Mouse (Mus musculus): Measurements from ENCODE around the gene Ndrg3. TPM values are rescaled to one million over a fixed set of nuclear protein-coding genes. Genes with fewer than 3 reads are reported as not detected.

Ndrg3 gene
- polyA plus RNA-seq, 1 experiment: 41.7 TPM

GRCm38 (mm10) chr2:156884396-156885211, 107.3 kb downstream of the Ndrg3 start:
- WGBS: 63% methylated on average over 10 of the region's 10 CpGs
- H3K4me3 ChIP-seq (replicated peaks; ENCODE audit: extremely low read depth, low read depth, low read length): no peak overlapping the region
- no peak for DNase-seq
- peaks cover 4% of the 10 kb centered on the region for H3K4me1 ChIP-seq (ENCODE audit: control insufficient read depth, insufficient read depth, low read length)
- no peak for TF ChIP-seq POLR2A (IDR thresholded peaks at IDR 0.05; ENCODE audit: borderline replicate concordance, extremely low read depth, low read depth, low read length)
- no peak for TF ChIP-seq CTCF (IDR thresholded peaks at IDR 0.05; ENCODE audit: insufficient read depth, low read length)

DNA sequence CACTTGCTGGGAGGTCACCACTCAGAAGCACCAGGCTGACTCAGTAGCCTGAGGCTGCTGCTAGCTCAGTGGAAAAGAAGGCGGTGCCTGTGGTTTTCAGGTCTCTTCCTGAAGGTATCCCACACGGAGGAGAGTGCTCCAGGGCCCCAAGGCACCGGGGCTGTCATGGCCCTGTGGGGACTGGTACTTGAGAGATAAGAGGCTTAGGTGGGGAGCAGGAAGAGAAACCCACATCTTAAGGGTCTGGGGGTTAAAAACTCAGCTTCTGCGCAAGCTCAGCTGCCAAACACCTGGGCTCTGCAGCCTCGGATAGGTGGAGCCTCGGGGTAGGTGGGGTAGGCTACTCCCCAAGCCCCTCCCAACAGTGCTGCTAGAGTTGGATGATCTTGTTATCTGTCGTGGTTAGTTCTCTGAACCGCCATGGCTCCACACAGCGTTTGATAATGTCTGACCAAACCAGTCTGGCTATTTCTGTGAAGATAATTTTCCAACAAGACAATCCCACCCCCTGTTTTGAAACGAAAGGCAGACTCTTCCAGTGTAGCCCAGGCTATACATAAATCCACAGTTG, 109.3 kb downstream of the Ndrg3 start:
- TF ChIP-seq POLR2A (IDR thresholded peaks at IDR 0.05; ENCODE audit: borderline replicate concordance, extremely low read depth, low read depth, low read length) (no peak), CTCF (IDR thresholded peaks at IDR 0.05; ENCODE audit: insufficient read depth, low read length) (no peak)
- WGBS: 46% methylated on average over 10 of the region's 10 CpGs
- no peak overlapping the region for H3K4me3 ChIP-seq (replicated peaks; ENCODE audit: extremely low read depth, low read depth, low read length)
- DNase-seq: no peak
- peaks cover 13% of the 10 kb centered on the region for H3K4me1 ChIP-seq (ENCODE audit: control insufficient read depth, insufficient read depth, low read length)

GRCm38 (mm10) chr2:156879541-156879940, 112.3 kb downstream of the Ndrg3 start:
- H3K4me3 ChIP-seq (replicated peaks; ENCODE audit: extremely low read depth, low read depth, low read length): no peak overlapping the region
- TF ChIP-seq CTCF (IDR thresholded peaks at IDR 0.05; ENCODE audit: insufficient read depth, low read length) (no peak), POLR2A (IDR thresholded peaks at IDR 0.05; ENCODE audit: borderline replicate concordance, extremely low read depth, low read depth, low read length) (no peak)
- no peak for DNase-seq
- WGBS: 77% methylated on average over 3 of the region's 3 CpGs
- H3K4me1 ChIP-seq (ENCODE audit: control insufficient read depth, insufficient read depth, low read length): peaks cover 13% of the 10 kb centered on the region

GRCm38 (mm10) chr2:156877726-156878125, 114.1 kb downstream of the Ndrg3 start:
- no peak for DNase-seq
- TF ChIP-seq CTCF (IDR thresholded peaks at IDR 0.05; ENCODE audit: insufficient read depth, low read length) (no peak), POLR2A (IDR thresholded peaks at IDR 0.05; ENCODE audit: borderline replicate concordance, extremely low read depth, low read depth, low read length) (no peak)
- H3K4me3 ChIP-seq (replicated peaks; ENCODE audit: extremely low read depth, low read depth, low read length): no peak overlapping the region
- H3K4me1 ChIP-seq (ENCODE audit: control insufficient read depth, insufficient read depth, low read length): peaks cover 9% of the 10 kb centered on the region; the same call in 1 of the 2 replicates
- WGBS: 26% methylated on average over 9 of the region's 9 CpGs

Other genes starting within 250 kb of the Ndrg3 start
- 174 and 258 TPM in 2 replicates for gene Myl9, start 216.6 kb downstream of the Ndrg3 start, polyA plus RNA-seq (2012; rRNA removed)
- gene Tgif2, start 152.0 kb downstream of the Ndrg3 start, polyA plus RNA-seq (2012; rRNA removed): 8.4 and 11.8 TPM in 2 replicates
- gene 4930518I15Rik, start 134.1 kb downstream of the Ndrg3 start, polyA plus RNA-seq (2012; rRNA removed): 0.89 and 1.7 TPM in 2 replicates
- gene Rab5if, start 128.9 kb downstream of the Ndrg3 start, polyA plus RNA-seq (2012; rRNA removed): 82.5 and 104 TPM in 2 replicates
- gene Sla2, start 104.9 kb downstream of the Ndrg3 start, polyA plus RNA-seq (2012; rRNA removed): 0.86 and 0.95 TPM in 2 replicates
- gene Dsn1, start 15.1 kb upstream of the Ndrg3 start, polyA plus RNA-seq (2012; rRNA removed): 1.2 and 1.8 TPM in 2 replicates
- gene Soga1, start 87.2 kb upstream of the Ndrg3 start, polyA plus RNA-seq (2012; rRNA removed): 34.1 and 37.1 TPM in 2 replicates
- not detected in 2 replicates for gene Tldc2, start 95.0 kb upstream of the Ndrg3 start, polyA plus RNA-seq (2012; rRNA removed)
- 69.9 and 85.8 TPM in 2 replicates for gene Samhd1, start 143.2 kb upstream of the Ndrg3 start, polyA plus RNA-seq (2012; rRNA removed)
- 4.3 TPM in 2 replicates for gene Rbl1, start 212.5 kb upstream of the Ndrg3 start, polyA plus RNA-seq (2012; rRNA removed)

All from lung, adult 2 months (tissue).